Mouse (Mus musculus) CH12.LX (cell line): Measurements from ENCODE around the gene Jup. TPM values are rescaled to one million over a fixed set of nuclear protein-coding genes. Genes with fewer than 3 reads are reported as not detected.

Experiments
- DNase-seq: peaks from one replicate; pipeline ENCODE4 v3.0.0-alpha.2; 2013; ENCODE audit errors: extremely low read depth
- H3K27ac ChIP-seq: 2 replicates; pipeline ENCODE4 v1.5.1; 2012; ENCODE audit warnings: low read depth, mild to moderate bottlenecking, control low read depth, moderate library complexity; ENCODE audit not compliant: insufficient read depth
- H3K27me3 ChIP-seq: replicated peaks from 2 replicates; pipeline ENCODE3; 2012; ENCODE audit warnings: inconsistent platforms
- H3K36me3 ChIP-seq, 2 experiments: replicated peaks in 1 of 2; 2 replicates each; pipeline versions ENCODE3 to v1.6.1; 2012; ENCODE audit warnings: inconsistent platforms in 1 of 2, low read length in 1 of 2, mild to moderate bottlenecking in 1 of 2, mixed read lengths in 1 of 2, moderate library complexity in 1 of 2; ENCODE audit not compliant: control insufficient read depth in 1 of 2, insufficient read depth in 1 of 2
- H3K4me1 ChIP-seq, 2 experiments: 2 replicates each; pipeline ENCODE4 v1.6.1; 2012; ENCODE audit warnings: inconsistent platforms in 1 of 2, moderate library complexity in 1 of 2; ENCODE audit not compliant: insufficient read depth in 2 of 2, control insufficient read depth in 1 of 2
- H3K4me2 ChIP-seq: 2 replicates; pipeline ENCODE4 v1.6.1; 2012; ENCODE audit warnings: low read depth, mild to moderate bottlenecking, control low read depth; ENCODE audit not compliant: poor library complexity, insufficient read depth, severe bottlenecking
- H3K4me3 ChIP-seq, 3 experiments: fragments of 150-350 bp in 1 of 3; sonication (generic) in 1 of 3; replicated peaks in 1 of 3; 2 replicates each; pipeline versions ENCODE3 to v1.5.1; 2011 to 2012; ENCODE audit warnings: low read depth in 2 of 3, low read length in 2 of 3, mild to moderate bottlenecking in 2 of 3, moderate library complexity in 2 of 3, control low read depth in 1 of 3, improper control_type of control experiment in 1 of 3, inconsistent platforms in 1 of 3, mixed read lengths in 1 of 3; ENCODE audit not compliant: poor library complexity in 1 of 3
- H3K79me2 ChIP-seq: replicated peaks from 2 replicates; pipeline ENCODE4 v1.6.1; 2012; ENCODE audit warnings: mild to moderate bottlenecking, moderate library complexity; ENCODE audit not compliant: control insufficient read depth, poor library complexity, insufficient read depth, severe bottlenecking; ENCODE audit errors: extremely low read depth
- H3K9ac ChIP-seq: 2 replicates; pipeline ENCODE4 v1.6.1; 2012; ENCODE audit warnings: low read depth, mild to moderate bottlenecking, control low read depth, moderate library complexity; ENCODE audit not compliant: insufficient read depth
- H3K9me3 ChIP-seq: replicated peaks from 2 replicates; pipeline ENCODE3; 2012; ENCODE audit warnings: low read length, inconsistent platforms, mixed read lengths
- CHD1 ChIP-seq: IDR thresholded peaks from 2 replicates; pipeline ENCODE4 v1.6.1; 2012; ENCODE audit warnings: low read depth, low read length, improper control_type of control experiment, inconsistent platforms
- CTCF ChIP-seq, 2 experiments: IDR thresholded peaks in 1 of 2; conservative IDR thresholded peaks in 1 of 2; 2 replicates each; pipeline ENCODE4 v1.5.1; 2011 to 2012; ENCODE audit warnings: low read depth in 2 of 2, low read length in 2 of 2, improper control_type of control experiment in 1 of 2, inconsistent platforms in 1 of 2, mild to moderate bottlenecking in 1 of 2, moderate library complexity in 1 of 2
- E2F4 ChIP-seq: IDR thresholded peaks from 2 replicates; pipeline ENCODE4 v1.6.1; 2011; ENCODE audit warnings: low read depth, low read length, improper control_type of control experiment; ENCODE audit not compliant: insufficient replicate concordance
- ELF1 ChIP-seq: IDR thresholded peaks from 2 replicates; pipeline ENCODE4 v1.6.1; 2014; ENCODE audit warnings: low read depth, mild to moderate bottlenecking, inconsistent platforms, low read length, improper control_type of control experiment
- ETS1 ChIP-seq: conservative IDR thresholded peaks from 2 replicates; pipeline ENCODE4 v1.6.1; 2012; ENCODE audit warnings: low read depth, mild to moderate bottlenecking, inconsistent platforms, low read length, improper control_type of control experiment, moderate library complexity
- GABPA ChIP-seq: IDR thresholded peaks from 2 replicates; pipeline ENCODE4 v1.6.1; 2012; ENCODE audit warnings: low read depth, low read length, improper control_type of control experiment, inconsistent platforms; ENCODE audit not compliant: insufficient replicate concordance
- IRF4 ChIP-seq: IDR thresholded peaks from 2 replicates; pipeline ENCODE4 v1.6.1; 2014; ENCODE audit warnings: low read depth, mild to moderate bottlenecking, inconsistent platforms, low read length, improper control_type of control experiment
- JUND ChIP-seq: conservative IDR thresholded peaks from 2 replicates; pipeline ENCODE4 v1.6.1; 2011; ENCODE audit warnings: low read depth, low read length, improper control_type of control experiment
- KAT2A ChIP-seq: IDR thresholded peaks from 2 replicates; pipeline ENCODE4 v1.6.1; 2012; ENCODE audit warnings: low read length, improper control_type of control experiment, inconsistent platforms; ENCODE audit not compliant: insufficient replicate concordance
- MAFK ChIP-seq: IDR thresholded peaks from 2 replicates; pipeline ENCODE4 v1.6.1; 2011; ENCODE audit warnings: low read length, improper control_type of control experiment; ENCODE audit not compliant: insufficient replicate concordance
- MAX ChIP-seq: IDR thresholded peaks from 2 replicates; pipeline ENCODE4 v1.6.1; 2011; ENCODE audit warnings: low read length, improper control_type of control experiment
- MEF2A ChIP-seq: IDR thresholded peaks from 2 replicates; pipeline ENCODE4 v1.6.1; 2014; ENCODE audit warnings: low read depth, mild to moderate bottlenecking, inconsistent platforms, low read length, improper control_type of control experiment, borderline replicate concordance
- MXI1 ChIP-seq: IDR thresholded peaks from 2 replicates; pipeline ENCODE4 v1.6.1; 2011; ENCODE audit warnings: mild to moderate bottlenecking, low read depth, low read length, improper control_type of control experiment
- MYC ChIP-seq: IDR thresholded peaks from 2 replicates; pipeline ENCODE4 v1.6.1; 2011; ENCODE audit warnings: low read depth, mild to moderate bottlenecking, improper control_type of control experiment, low read length
- NELFE ChIP-seq: IDR thresholded peaks from 2 replicates; pipeline ENCODE4 v1.6.1; 2011; ENCODE audit warnings: low read depth, low read length, improper control_type of control experiment
- PAX5 ChIP-seq: IDR thresholded peaks from 2 replicates; pipeline ENCODE4 v1.6.1; 2012; ENCODE audit warnings: low read length, inconsistent platforms, mixed read lengths
- POLR2A ChIP-seq: IDR thresholded peaks from 2 replicates; pipeline ENCODE4 v1.6.1; 2011; ENCODE audit warnings: low read depth, mild to moderate bottlenecking, improper control_type of control experiment, low read length
- POLR2AphosphoS2 ChIP-seq: IDR thresholded peaks from 2 replicates; pipeline ENCODE4 v1.6.1; 2011; ENCODE audit warnings: low read depth, low read length, improper control_type of control experiment
- RCOR1 ChIP-seq: conservative IDR thresholded peaks from 2 replicates; pipeline ENCODE4 v1.6.1; 2012; ENCODE audit warnings: low read depth, mild to moderate bottlenecking, inconsistent platforms, low read length, improper control_type of control experiment
- SIN3A ChIP-seq: IDR thresholded peaks from 2 replicates; pipeline ENCODE4 v1.6.1; 2012; ENCODE audit warnings: low read length, improper control_type of control experiment, inconsistent platforms
- SMC3 ChIP-seq: IDR thresholded peaks from 2 replicates; pipeline ENCODE4 v1.6.1; 2011; ENCODE audit warnings: low read depth, low read length, improper control_type of control experiment
- TCF12 ChIP-seq: IDR thresholded peaks from 2 replicates; pipeline ENCODE4 v1.6.1; 2014; ENCODE audit warnings: low read depth, mild to moderate bottlenecking, inconsistent platforms, low read length, improper control_type of control experiment
- USF1 ChIP-seq: IDR thresholded peaks from 2 replicates; pipeline ENCODE4 v1.6.1; 2014; ENCODE audit warnings: low read depth, mild to moderate bottlenecking, inconsistent platforms, low read length, improper control_type of control experiment
- ZC3H11A ChIP-seq: IDR thresholded peaks from 2 replicates; pipeline ENCODE4 v1.6.1; 2012; ENCODE audit warnings: low read depth, mild to moderate bottlenecking, inconsistent platforms, low read length, improper control_type of control experiment
- ZKSCAN1 ChIP-seq: IDR thresholded peaks from 2 replicates; pipeline ENCODE4 v1.6.1; 2012; ENCODE audit warnings: low read depth, inconsistent platforms, low read length, improper control_type of control experiment, borderline replicate concordance
- ZMIZ1 ChIP-seq: IDR thresholded peaks from 2 replicates; pipeline ENCODE4 v1.6.1; 2012; ENCODE audit warnings: low read depth, mild to moderate bottlenecking, inconsistent platforms, low read length, improper control_type of control experiment
- dilution Hi-C: fragments of 300-500 bp; cut with MboI; formaldehyde crosslinking; loops from 2 replicates; pipeline ENCODE4 v1.14.3; 2020; ENCODE audit warnings: low sequenced_read_pairs; ENCODE audit not compliant: extremely low pct_unique_long_range_greater_than_20kb, extremely low pct_ligation_motif_present
- in situ Hi-C: fragments of 300-500 bp; cut with MboI; formaldehyde crosslinking; loops from 3 replicates; pipeline ENCODE4 v1.14.3; 2019; ENCODE audit warnings: low sequenced_read_pairs, low pct_ligation_motif_present, low pct_unique_long_range_greater_than_20kb, mixed read lengths
- polyA plus RNA-seq: library from polyadenylated mRNA; unstranded; fragments of >175 nt; gene quantifications from 2 replicates; pipeline ENCODE4 v1.2.1, GENCODE M21; 2012; ENCODE audit warnings: low read depth; ENCODE audit not compliant: insufficient read length
- total RNA-seq, 2 experiments: library from RNA; depleted of rRNA; stranded (reverse); fragments of 300-350 nt in 1 of 2; fragments of >200 nt in 1 of 2; gene quantifications; 2 replicates each; pipeline ENCODE4 v1.2.3; 2012 to 2014

Jup gene
- total and polyA plus RNA-seq, 3 experiments = 0.68 to 1.4 (median 1.1) TPM

GRCm38 (mm10) chr11:100440691-100441522 is 43.3 kb upstream of the Jup start (continued):
- TF ChIP-seq ZC3H11A (no peak), SIN3A (peak; percentile 68), MXI1 (peak; percentile 86), ELF1 (peak; percentile 20; the same call in 1 of the 2 replicates), E2F4 (no peak), SMC3 (no peak), MAFK (no peak), POLR2A (peak; percentile 94), MAX (peak; percentile 69; the same call in 1 of the 2 replicates), KAT2A (0 out of 2 replicates have a peak, but pooled peaks have one; percentile 15), ZKSCAN1 (no peak), GABPA (no peak), USF1 (no peak), ZMIZ1 (peak; percentile 95), RCOR1 (no peak), NELFE (peak; percentile 95), IRF4 (0 out of 2 replicates have a peak, but pooled peaks have one; percentile 22), MYC (no peak), PAX5 (no peak), JUND (no peak)

- peaks cover 12 to 17% of the 10 kb centered on the region in 2 experiments for H3K4me1 ChIP-seq
- no peaks in the 10 kb centered on the region for H3K9me3 ChIP-seq
- TF ChIP-seq MYC (no peak), CHD1 (no peak), TCF12 (no peak), RCOR1 (no peak), POLR2AphosphoS2 (no peak), MEF2A (no peak), GABPA (no peak), CTCF (conservative IDR thresholded peaks at IDR 0.05 in 1 of 2, IDR thresholded peaks at IDR 0.05 in 1 of 2; ENCODE audit: low read depth in 2 of 2, low read length in 2 of 2) (no peak), ETS1 (no peak)
- no peaks in the 10 kb centered on the region for H3K79me2 ChIP-seq
- dilution Hi-C loops (no loop called here), in situ Hi-C loops (no loop called here)
- no peak overlapping the region for H3K27ac ChIP-seq
- no peak overlapping the region for H3K9ac ChIP-seq
- H3K4me3 ChIP-seq = no peak overlapping the region
- H3K4me2 ChIP-seq = no peak overlapping the region
- no peaks in the 10 kb centered on the region for H3K27me3 ChIP-seq
- DNase-seq = no peak
- peaks cover 19 to 52% of the 10 kb centered on the region in 2 experiments for H3K36me3 ChIP-seq
Observed at GRCm38 (mm10) chr11:100437901-100438300, 40.3 kb upstream of the Jup start.
